Mouse (Mus musculus) Patski (cell line): Measurements from ENCODE around the gene Adamts16. TPM values are rescaled to one million over a fixed set of nuclear protein-coding genes. Genes with fewer than 3 reads are reported as not detected.

ENCODE experiments used
- ATAC-seq: fragments of 100-300 bp; one replicate; pipeline ENCODE4 v1.8.0; 2021
- CTCF ChIA-PET: fragments of 350-600 bp; sonication (Branson Sonifier 250); formaldehyde crosslinking; loops from one replicate; lab custom pipeline; 2022; ENCODE audit warnings: inconsistent platforms; lab: Charles Lee
- POLR2A ChIA-PET: fragments of 350-600 bp; sonication (Branson Sonifier 250); formaldehyde crosslinking; loops from one replicate; lab custom pipeline; 2022; ENCODE audit warnings: antibody characterized with exemption, inconsistent platforms; lab: Charles Lee
- DNase-seq: peaks from one replicate; pipeline ENCODE4 v3.0.0-alpha.2; 2011; ENCODE audit warnings: low read depth, low spot score
- H3K27me3 ChIP-seq: fragments of 371-371 bp; one replicate; pipeline ENCODE4 v1.5.1; 2021
- CTCF ChIP-seq: fragments of 100-300 bp; IDR thresholded peaks from one replicate; pipeline ENCODE4 v1.5.1; 2021
- in situ Hi-C: fragments of 300-500 bp; cut with MboI; formaldehyde crosslinking; loops from 3 replicates; pipeline ENCODE4 v1.11.1; 2018; ENCODE audit warnings: low pct_unique_long_range_greater_than_20kb, mixed read lengths
- polyA plus RNA-seq: library from polyadenylated mRNA; unstranded; gene quantifications from one replicate; pipeline ENCODE4 v1.2.3, GENCODE M21; 2021

Adamts16 gene
- polyA plus RNA-seq, 1 experiment from 2014 or later, result 0.05 TPM

GRCm38 (mm10) chr13:70689452-70689960 lies 152.1 kb downstream of the Adamts16 start:
- DNase-seq (no peak), ATAC-seq (peak; percentile 47)
- in situ Hi-C loops, result no loop called here
- H3K27me3 ChIP-seq, result no peaks in the 10 kb centered on the region
- TF ChIP-seq CTCF, result no peak
- CTCF ChIA-PET, result interaction anchor here (0.7 to 1.9 kb wide), 7 partner anchors 9 to 129 kb away, joined by 3 to 5 read pairs (median 4); no protein-coding TSS in a partner anchor
- POLR2A ChIA-PET, result interaction anchor here (0.8 kb wide), 1 partner anchor 35 kb away, joined by 3 read pairs; no protein-coding TSS in a partner anchor

GRCm38 (mm10) chr13:70685825-70686224 lies 155.8 kb downstream of the Adamts16 start:
- ATAC-seq, result no peak
- no peaks in the 10 kb centered on the region for H3K27me3 ChIP-seq
- CTCF ChIA-PET, result no interaction called here
- POLR2A ChIA-PET, result no interaction called here
- in situ Hi-C loops, result no loop called here
- no peak for DNase-seq
- no peak for TF ChIP-seq CTCF

- DNase-seq, result no peak
- no peaks in the 10 kb centered on the region for H3K27me3 ChIP-seq
- ChIA-PET POLR2A (no interaction called here), CTCF (interaction anchor here (0.5 kb wide), 1 partner anchor 45 kb away, joined by 3 read pairs; no protein-coding TSS in a partner anchor)
- in situ Hi-C loops, result no loop called here
- no peak for TF ChIP-seq CTCF
- ATAC-seq, result no peak
Observed at GRCm38 (mm10) chr13:70684976-70685609, 156.5 kb downstream of the Adamts16 start.

GRCm38 (mm10) chr13:70681411-70682183 lies 160.0 kb downstream of the Adamts16 start:
- no peak for TF ChIP-seq CTCF
- CTCF ChIA-PET, result interaction anchor here (1.0 to 2.0 kb wide), 4 partner anchors 27 to 1093 kb away, joined by 3 to 4 read pairs (median 3); no protein-coding TSS in a partner anchor
- POLR2A ChIA-PET, result interaction anchor here (1.7 kb wide), 1 partner anchor 29 kb away, joined by 4 read pairs; no protein-coding TSS in a partner anchor
- in situ Hi-C loops, result no loop called here
- H3K27me3 ChIP-seq, result no peaks in the 10 kb centered on the region
- DNase-seq (no peak), ATAC-seq (no peak)

GRCm38 (mm10) chr13:70680316-70680715 lies 161.3 kb downstream of the Adamts16 start:
- in situ Hi-C loops, result no loop called here
- CTCF ChIA-PET, result interaction anchor here (1.5 to 1.7 kb wide), 2 partner anchors 9 to 26 kb away, joined by 4 to 5 read pairs; no protein-coding TSS in a partner anchor
- no peaks in the 10 kb centered on the region for H3K27me3 ChIP-seq
- DNase-seq (no peak), ATAC-seq (no peak)
- TF ChIP-seq CTCF, result no peak
- POLR2A ChIA-PET, result no interaction called here

Other genes starting within 250 kb of the Adamts16 start
- gene Ice1, start 204.2 kb downstream of the Adamts16 start, polyA plus RNA-seq, result 40.2 TPM